Mouse (Mus musculus): ENCODE data around the gene Pde6d. TPM values are rescaled to one million over a fixed set of nuclear protein-coding genes. Genes with fewer than 3 reads are reported as not detected.

Gene Pde6d
- polyA plus RNA-seq, 1 experiment from 2014 or later: 61.2 TPM

Other genes starting within 250 kb of the Pde6d start
- 625 and 641 TPM in 2 replicates for gene Ncl, start 223.2 kb downstream of the Pde6d start, polyA plus RNA-seq (2016; fragmentation: Nextera tagmentation; extraction: Ambion mirVana)
- gene Nmur1, start 156.4 kb downstream of the Pde6d start, polyA plus RNA-seq (2016; fragmentation: Nextera tagmentation; extraction: Ambion mirVana): 0.24 TPM in 1 of 2 replicates, not detected in the other
- not detected in 2 replicates for gene Tex44, start 156.3 kb downstream of the Pde6d start, polyA plus RNA-seq (2016; fragmentation: Nextera tagmentation; extraction: Ambion mirVana)
- gene Ptma, start 55.9 kb downstream of the Pde6d start, polyA plus RNA-seq (2016; fragmentation: Nextera tagmentation; extraction: Ambion mirVana): 3,352 and 3,592 TPM in 2 replicates
- 74.1 and 75.7 TPM in 2 replicates for gene Cops7b, start 275 bp upstream of the Pde6d start, polyA plus RNA-seq (2016; fragmentation: Nextera tagmentation; extraction: Ambion mirVana)
- 1.00 and 3.5 TPM in 2 replicates for gene Nppc, start 87.9 kb upstream of the Pde6d start, polyA plus RNA-seq (2016; fragmentation: Nextera tagmentation; extraction: Ambion mirVana)
- 32.1 and 34.3 TPM in 2 replicates for gene Dis3l2, start 121.2 kb upstream of the Pde6d start, polyA plus RNA-seq (2016; fragmentation: Nextera tagmentation; extraction: Ambion mirVana)